Mouse (Mus musculus): ENCODE results near the gene Armc8. TPM values are rescaled to one million over a fixed set of nuclear protein-coding genes. Genes with fewer than 3 reads are reported as not detected.

Armc8 gene
- polyA plus RNA-seq, 1 experiment from 2014 or later = 78.3 TPM

DNA sequence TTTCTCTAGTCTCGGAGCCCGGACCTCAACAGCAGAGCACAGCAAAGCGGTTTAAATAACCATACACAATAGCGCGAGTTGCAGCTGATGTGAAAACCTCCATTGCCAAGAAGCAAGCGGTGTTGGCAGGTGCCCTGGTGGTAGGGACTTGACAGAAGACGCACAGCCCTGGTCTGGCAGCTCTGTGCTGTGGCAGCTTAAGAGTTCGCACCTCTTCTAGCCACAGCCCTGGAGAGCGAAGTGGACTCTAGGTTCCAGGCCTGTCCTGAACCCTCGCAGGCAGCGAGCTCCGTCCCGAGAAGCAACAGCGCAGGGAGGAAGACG lies 714 bp downstream of the Armc8 start:
- Histone ChIP-seq H3K27ac (peak overlapping the region; percentile 97), H3K9ac (peak overlapping the region; percentile 90), H3K4me1 (replicated peaks; ENCODE audit: control insufficient read depth, insufficient read depth, low read length) (peaks cover 19% of the 10 kb centered on the region), H3K4me2 (replicated peaks) (peak overlapping the region; percentile 89), H3K4me3 (replicated peaks; ENCODE audit: low read length) (peak overlapping the region; percentile 99), H3K36me3 (replicated peaks; ENCODE audit: control insufficient read depth, insufficient read depth) (no peaks in the 10 kb centered on the region), H3K27me3 (ENCODE audit: control insufficient read depth, insufficient read depth, low read length) (no peaks in the 10 kb centered on the region), H3K9me3 (ENCODE audit: control insufficient read depth, low read length) (no peaks in the 10 kb centered on the region)
- WGBS = 1% methylated on average over 14 of the region's 15 CpGs
- ATAC-seq (ENCODE audit: low FRiP score) (peak; percentile 57; the same call in 1 of the 2 replicates), DNase-seq (ENCODE audit: low spot score) (no peak)

DNA sequence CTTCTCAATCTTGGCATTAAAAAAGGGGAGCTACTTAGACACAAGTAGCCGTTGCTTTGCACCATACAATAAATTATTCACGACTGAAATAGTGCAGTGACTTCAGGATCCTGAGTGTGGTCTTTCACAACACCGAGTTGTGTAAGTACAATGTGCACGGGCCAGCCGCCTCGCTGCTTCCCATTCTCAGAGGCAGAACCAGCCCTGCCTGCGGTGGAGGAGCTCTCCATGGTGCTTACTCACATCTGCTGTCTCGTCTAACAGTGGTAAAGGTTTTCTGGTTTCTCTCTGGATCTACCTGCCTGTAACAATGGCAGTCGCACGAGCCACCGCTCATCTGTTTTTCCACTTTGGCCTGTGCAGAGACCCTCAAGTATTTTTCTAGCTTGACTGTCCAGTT lies 5.0 kb downstream of the Armc8 start:
- Histone ChIP-seq H3K9me3 (ENCODE audit: control insufficient read depth, low read length) (no peaks in the 10 kb centered on the region), H3K27me3 (ENCODE audit: control insufficient read depth, insufficient read depth, low read length) (no peaks in the 10 kb centered on the region), H3K4me1 (replicated peaks; ENCODE audit: control insufficient read depth, insufficient read depth, low read length) (peaks cover 15% of the 10 kb centered on the region), H3K4me3 (replicated peaks; ENCODE audit: low read length) (no peak overlapping the region), H3K4me2 (replicated peaks) (no peak overlapping the region), H3K27ac (no peak overlapping the region), H3K36me3 (replicated peaks; ENCODE audit: control insufficient read depth, insufficient read depth) (no peaks in the 10 kb centered on the region), H3K9ac (no peak overlapping the region)
- 28% methylated on average over 11 of the region's 11 CpGs for WGBS
- no peak for DNase-seq (ENCODE audit: low spot score)
- no peak for ATAC-seq (ENCODE audit: low FRiP score)

DNA sequence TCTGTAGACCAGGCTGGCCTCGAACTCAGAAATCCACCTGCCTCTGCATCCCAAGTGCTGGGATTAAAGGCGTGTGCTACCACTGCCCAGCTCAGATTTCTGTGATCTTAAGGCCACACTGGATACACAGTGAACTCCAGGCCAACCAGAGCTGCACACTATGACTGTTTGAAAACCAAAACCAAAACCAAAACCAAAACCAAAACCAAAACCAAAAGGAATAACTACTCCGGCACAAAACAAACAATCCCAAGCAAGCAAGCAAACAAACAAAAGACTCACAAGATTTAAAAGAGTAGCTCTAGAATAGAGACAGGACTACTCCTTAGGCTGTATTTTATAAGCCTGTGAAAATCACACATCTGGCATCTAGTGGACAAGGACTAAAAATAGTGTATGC lies 8.3 kb downstream of the Armc8 start:
- Histone ChIP-seq H3K9ac (no peak overlapping the region), H3K27me3 (ENCODE audit: control insufficient read depth, insufficient read depth, low read length) (no peaks in the 10 kb centered on the region), H3K4me1 (replicated peaks; ENCODE audit: control insufficient read depth, insufficient read depth, low read length) (0 out of 2 replicates have a peak, but pooled peaks cover 2% of the 10 kb centered on the region), H3K36me3 (replicated peaks; ENCODE audit: control insufficient read depth, insufficient read depth) (no peaks in the 10 kb centered on the region), H3K9me3 (ENCODE audit: control insufficient read depth, low read length) (no peaks in the 10 kb centered on the region), H3K4me2 (replicated peaks) (no peak overlapping the region), H3K4me3 (replicated peaks; ENCODE audit: low read length) (no peak overlapping the region), H3K27ac (no peak overlapping the region)
- WGBS = 96% methylated on average over 3 of the region's 3 CpGs
- no peak for ATAC-seq (ENCODE audit: low FRiP score)
- DNase-seq (ENCODE audit: low spot score) = no peak

DNA sequence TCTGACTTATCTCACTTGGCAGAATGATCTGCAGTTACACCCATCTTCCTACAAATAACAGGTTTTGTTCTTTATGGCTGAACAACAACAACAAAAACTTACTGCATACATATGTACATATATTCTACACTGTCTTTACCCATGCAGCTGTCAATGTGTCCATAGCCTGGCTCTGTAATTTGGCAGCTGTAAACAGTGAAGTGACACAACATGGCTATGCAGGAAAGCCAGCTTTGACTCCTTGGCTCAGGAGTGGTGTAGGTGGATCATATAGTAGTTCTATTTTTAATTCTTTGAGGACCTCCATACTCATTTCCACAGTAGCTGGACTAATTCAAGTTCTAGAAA lies 9.2 kb downstream of the Armc8 start:
- DNase-seq (ENCODE audit: low spot score) (no peak), ATAC-seq (ENCODE audit: low FRiP score) (no peak)
- Histone ChIP-seq H3K4me3 (replicated peaks; ENCODE audit: low read length) (no peak overlapping the region), H3K9me3 (ENCODE audit: control insufficient read depth, low read length) (no peaks in the 10 kb centered on the region), H3K4me1 (replicated peaks; ENCODE audit: control insufficient read depth, insufficient read depth, low read length) (no peaks in the 10 kb centered on the region), H3K27me3 (ENCODE audit: control insufficient read depth, insufficient read depth, low read length) (no peaks in the 10 kb centered on the region), H3K36me3 (replicated peaks; ENCODE audit: control insufficient read depth, insufficient read depth) (no peaks in the 10 kb centered on the region), H3K4me2 (replicated peaks) (no peak overlapping the region), H3K9ac (no peak overlapping the region), H3K27ac (no peak overlapping the region)

DNA sequence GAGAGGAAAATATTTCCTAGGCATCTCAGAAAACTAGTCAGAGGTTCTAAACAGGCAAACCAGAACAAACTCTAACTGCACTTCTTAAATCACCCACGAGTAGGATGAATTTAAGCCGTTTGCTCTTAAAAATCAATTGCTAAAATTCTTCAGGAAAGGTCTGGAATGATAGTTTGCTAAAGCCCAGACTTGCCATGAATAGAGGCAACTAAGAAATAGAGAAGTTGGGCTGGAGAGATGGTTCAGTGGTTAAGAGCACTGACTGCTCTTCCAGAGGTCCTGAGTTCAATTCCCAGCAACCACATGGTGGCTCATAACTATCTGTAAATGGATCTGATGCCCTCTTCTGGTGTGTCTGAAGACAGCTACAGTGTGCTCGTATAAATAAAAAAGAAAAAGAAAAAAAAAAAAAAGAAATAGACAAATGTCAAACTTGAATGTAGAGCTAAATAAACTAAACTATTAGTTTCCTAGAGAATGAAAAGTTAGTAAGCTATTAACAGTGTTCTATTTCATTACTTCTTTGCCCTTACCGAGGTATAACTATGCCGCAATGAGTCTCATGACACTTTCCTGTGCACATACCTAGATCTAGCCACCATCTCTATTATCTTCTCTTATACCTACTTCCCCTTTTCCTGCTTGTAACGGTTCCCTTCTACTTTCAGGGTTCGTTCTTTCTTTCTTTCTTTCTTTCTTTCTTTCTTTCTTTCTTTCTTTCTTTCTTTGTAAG lies 9.7 kb downstream of the Armc8 start:
- Histone ChIP-seq H3K4me1 (replicated peaks; ENCODE audit: control insufficient read depth, insufficient read depth, low read length) (no peaks in the 10 kb centered on the region), H3K4me2 (replicated peaks) (no peak overlapping the region), H3K4me3 (replicated peaks; ENCODE audit: low read length) (no peak overlapping the region), H3K27ac (no peak overlapping the region), H3K27me3 (ENCODE audit: control insufficient read depth, insufficient read depth, low read length) (no peaks in the 10 kb centered on the region), H3K36me3 (replicated peaks; ENCODE audit: control insufficient read depth, insufficient read depth) (no peaks in the 10 kb centered on the region), H3K9ac (no peak overlapping the region), H3K9me3 (ENCODE audit: control insufficient read depth, low read length) (no peaks in the 10 kb centered on the region)
- WGBS = 94% methylated on average over 7 of the region's 7 CpGs
- DNase-seq (ENCODE audit: low spot score) (no peak), ATAC-seq (ENCODE audit: low FRiP score) (no peak)

DNA sequence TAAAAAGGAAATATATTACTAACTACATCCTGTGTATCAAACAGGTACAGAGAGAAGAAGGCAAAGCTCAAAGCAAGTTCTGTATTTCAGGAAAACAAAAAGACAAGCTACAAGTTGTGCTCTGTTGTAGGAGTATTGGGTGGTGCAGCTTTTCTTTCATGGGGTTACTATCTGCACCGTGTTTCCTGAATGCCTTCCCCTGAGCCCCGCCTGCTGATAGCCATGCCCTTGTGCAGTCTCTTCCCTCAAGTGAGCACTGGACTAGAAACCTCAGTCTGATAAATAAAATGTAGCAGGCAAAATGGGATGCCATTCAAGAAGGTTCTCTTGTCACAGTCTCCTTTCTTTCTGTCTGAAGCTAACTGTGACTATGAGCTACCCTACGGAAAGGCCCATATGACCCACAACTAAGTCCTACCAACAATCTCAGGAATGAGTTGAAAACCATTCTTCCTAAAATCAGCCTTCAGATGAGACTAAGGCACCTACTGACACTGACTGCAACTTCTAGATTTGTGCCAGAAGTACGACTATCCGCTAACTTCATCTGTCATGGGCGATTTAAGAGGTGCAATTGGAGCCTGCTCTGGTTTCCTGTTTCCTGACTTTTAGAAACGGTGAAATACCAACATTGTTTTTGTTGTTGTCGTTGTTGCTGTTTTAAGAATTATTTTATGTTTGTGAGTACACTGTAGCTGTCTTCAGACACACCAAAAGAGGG lies 11.0 kb downstream of the Armc8 start:
- Histone ChIP-seq H3K36me3 (replicated peaks; ENCODE audit: control insufficient read depth, insufficient read depth) (no peaks in the 10 kb centered on the region), H3K4me2 (replicated peaks) (no peak overlapping the region), H3K9ac (no peak overlapping the region), H3K9me3 (ENCODE audit: control insufficient read depth, low read length) (no peaks in the 10 kb centered on the region), H3K27me3 (ENCODE audit: control insufficient read depth, insufficient read depth, low read length) (no peaks in the 10 kb centered on the region), H3K4me3 (replicated peaks; ENCODE audit: low read length) (no peak overlapping the region), H3K4me1 (replicated peaks; ENCODE audit: control insufficient read depth, insufficient read depth, low read length) (no peaks in the 10 kb centered on the region), H3K27ac (no peak overlapping the region)
- ATAC-seq (ENCODE audit: low FRiP score) (no peak), DNase-seq (ENCODE audit: low spot score) (no peak)
- 88% methylated on average over 8 of the region's 8 CpGs for WGBS

DNA sequence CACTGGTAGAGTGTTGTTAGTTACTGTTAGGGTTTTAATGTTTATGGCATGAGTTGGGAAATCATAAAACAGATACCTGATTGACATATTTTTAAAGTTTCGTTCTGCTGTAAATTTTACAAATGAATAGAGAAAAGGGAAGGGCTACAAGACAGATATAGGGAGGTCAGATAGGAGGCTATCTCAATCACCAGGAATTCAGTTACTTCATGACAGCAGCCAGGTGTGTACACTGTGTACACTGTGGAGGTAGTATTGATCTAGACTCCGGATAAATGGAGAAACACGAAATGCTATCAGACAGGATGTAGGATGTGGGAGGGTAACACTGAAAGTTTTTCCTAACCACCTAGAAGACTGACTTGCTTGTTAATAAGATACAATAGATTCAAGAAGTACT lies 13.4 kb downstream of the Armc8 start:
- no peaks in the 10 kb centered on the region for H3K4me1 ChIP-seq (replicated peaks; ENCODE audit: control insufficient read depth, insufficient read depth, low read length)

DNA sequence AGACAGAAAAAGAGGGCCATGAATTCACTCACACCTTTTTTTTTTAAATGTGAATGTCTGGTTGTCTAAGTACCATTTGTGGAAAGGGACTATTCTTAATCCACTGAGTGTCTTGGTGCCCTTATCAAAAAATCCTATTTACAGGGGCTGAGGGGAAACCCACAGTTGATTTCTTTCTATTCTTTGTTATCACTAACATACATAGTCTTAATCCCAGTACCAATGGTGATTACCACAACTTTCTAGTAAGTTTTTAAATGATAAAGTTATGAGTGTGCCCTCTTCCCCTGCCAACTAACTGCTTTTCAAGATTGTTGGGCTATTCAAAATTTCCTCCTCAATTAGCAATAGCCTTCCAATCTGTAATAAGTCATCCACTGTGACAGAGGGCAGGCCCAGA lies 14.6 kb downstream of the Armc8 start:
- H3K36me3 ChIP-seq (replicated peaks; ENCODE audit: control insufficient read depth, insufficient read depth) = no peaks in the 10 kb centered on the region
- H3K27ac ChIP-seq = no peak overlapping the region
- no peak for ATAC-seq (ENCODE audit: low FRiP score)
- no peaks in the 10 kb centered on the region for H3K4me1 ChIP-seq (replicated peaks; ENCODE audit: control insufficient read depth, insufficient read depth, low read length)
- H3K27me3 ChIP-seq (ENCODE audit: control insufficient read depth, insufficient read depth, low read length) = no peaks in the 10 kb centered on the region
- H3K9me3 ChIP-seq (ENCODE audit: control insufficient read depth, low read length) = no peaks in the 10 kb centered on the region
- no peak overlapping the region for H3K9ac ChIP-seq
- no peak overlapping the region for H3K4me3 ChIP-seq (replicated peaks; ENCODE audit: low read length)
- DNase-seq (ENCODE audit: low spot score) = no peak
- H3K4me2 ChIP-seq (replicated peaks) = no peak overlapping the region

More for the DNA sequence above, 13.4 kb downstream of the Armc8 start:
- WGBS = 93% methylated on average over 3 of the region's 3 CpGs
- H3K9ac ChIP-seq = no peak overlapping the region
- H3K4me3 ChIP-seq (replicated peaks; ENCODE audit: low read length) = no peak overlapping the region
- no peaks in the 10 kb centered on the region for H3K9me3 ChIP-seq (ENCODE audit: control insufficient read depth, low read length)
- H3K4me2 ChIP-seq (replicated peaks) = no peak overlapping the region
- ATAC-seq (ENCODE audit: low FRiP score) (no peak), DNase-seq (ENCODE audit: low spot score) (no peak)
- H3K27me3 ChIP-seq (ENCODE audit: control insufficient read depth, insufficient read depth, low read length) = no peaks in the 10 kb centered on the region
- H3K36me3 ChIP-seq (replicated peaks; ENCODE audit: control insufficient read depth, insufficient read depth) = no peaks in the 10 kb centered on the region
- no peak overlapping the region for H3K27ac ChIP-seq

DNA sequence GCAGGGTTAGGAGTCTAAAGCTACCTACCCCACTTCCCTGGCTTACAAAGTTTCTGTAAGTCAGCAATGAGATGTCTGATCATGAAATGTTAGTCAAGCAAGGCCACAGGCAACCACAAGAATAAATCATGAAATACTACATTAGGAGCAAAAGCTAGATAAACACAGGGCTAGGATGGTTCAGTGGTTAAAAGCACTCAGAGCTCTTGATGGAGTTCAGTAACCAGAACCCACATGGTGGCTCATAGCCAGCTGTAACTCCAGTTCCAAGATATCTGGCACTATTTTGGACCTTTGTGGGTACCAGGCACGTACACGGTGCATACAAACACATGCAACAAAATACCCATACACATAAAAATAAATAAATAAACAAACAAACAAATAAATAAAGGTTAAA lies 15.7 kb downstream of the Armc8 start:
- Histone ChIP-seq H3K9me3 (ENCODE audit: control insufficient read depth, low read length) (no peaks in the 10 kb centered on the region), H3K36me3 (replicated peaks; ENCODE audit: control insufficient read depth, insufficient read depth) (no peaks in the 10 kb centered on the region), H3K27me3 (ENCODE audit: control insufficient read depth, insufficient read depth, low read length) (no peaks in the 10 kb centered on the region), H3K4me2 (replicated peaks) (no peak overlapping the region), H3K9ac (no peak overlapping the region), H3K27ac (no peak overlapping the region), H3K4me3 (replicated peaks; ENCODE audit: low read length) (no peak overlapping the region), H3K4me1 (replicated peaks; ENCODE audit: control insufficient read depth, insufficient read depth, low read length) (no peaks in the 10 kb centered on the region)
- no peak for ATAC-seq (ENCODE audit: low FRiP score)
- WGBS = 94% methylated on average over 2 of the region's 2 CpGs
- no peak for DNase-seq (ENCODE audit: low spot score)

All from hindbrain, embryonic 14.5 days (tissue).